Mouse (Mus musculus): Measurements from ENCODE around the gene Pdcd4.

The Pdcd4 gene

GRCm38 (mm10) chr19:53892061-53892460 lies at the start of gene Pdcd4:
Gene Pdcd4, plus strand, starts transcription at chr19:53892231.
- DNase-seq, result no peak

GRCm38 (mm10) chr19:53843972-53844371 lies 48.1 kb upstream of the Pdcd4 start:
- no peak for DNase-seq

- DNase-seq, result no peak
These were observed 43.6 kb upstream of the Pdcd4 start for GRCm38 (mm10) chr19:53848272-53848995.

GRCm38 (mm10) chr19:53850166-53850922 lies 41.7 kb upstream of the Pdcd4 start:
- DNase-seq, result peak; percentile 61

- no peak for DNase-seq
These were observed 40.7 kb upstream of the Pdcd4 start for GRCm38 (mm10) chr19:53851352-53851751.

GRCm38 (mm10) chr19:53851826-53852698 lies 40.0 kb upstream of the Pdcd4 start:
- no peak for DNase-seq

GRCm38 (mm10) chr19:53852699-53853451 lies 39.2 kb upstream of the Pdcd4 start:
- peak; percentile 68 for DNase-seq

- no peak for DNase-seq
These were observed 37.1 kb upstream of the Pdcd4 start for GRCm38 (mm10) chr19:53854978-53855377.

- DNase-seq, result no peak
These were observed 36.2 kb upstream of the Pdcd4 start for GRCm38 (mm10) chr19:53855781-53856180.

- no peak for DNase-seq
These were observed 35.2 kb upstream of the Pdcd4 start for GRCm38 (mm10) chr19:53856794-53857193.

- DNase-seq, result no peak
These were observed 34.1 kb upstream of the Pdcd4 start for GRCm38 (mm10) chr19:53857962-53858361.

GRCm38 (mm10) chr19:53859149-53859548 lies 32.9 kb upstream of the Pdcd4 start:
- no peak for DNase-seq

- no peak for DNase-seq
These were observed 32.4 kb upstream of the Pdcd4 start for GRCm38 (mm10) chr19:53859593-53859992.

- DNase-seq, result no peak
These were observed 30.7 kb upstream of the Pdcd4 start for GRCm38 (mm10) chr19:53861346-53861745.

GRCm38 (mm10) chr19:53862573-53863246 lies 29.3 kb upstream of the Pdcd4 start:
- peak; percentile 58 for DNase-seq

- DNase-seq, result no peak
These were observed 24.8 kb upstream of the Pdcd4 start for GRCm38 (mm10) chr19:53867238-53867637.

GRCm38 (mm10) chr19:53868125-53868524 lies 23.9 kb upstream of the Pdcd4 start:
- peak; percentile 62 for DNase-seq

- no peak for DNase-seq
These were observed 23.2 kb upstream of the Pdcd4 start for GRCm38 (mm10) chr19:53868796-53869195.

- DNase-seq, result no peak
These were observed 22.3 kb upstream of the Pdcd4 start for GRCm38 (mm10) chr19:53869427-53870385.

- DNase-seq, result no peak
These were observed 21.5 kb upstream of the Pdcd4 start for GRCm38 (mm10) chr19:53870568-53870967.

GRCm38 (mm10) chr19:53871502-53871901 lies 20.5 kb upstream of the Pdcd4 start:
- DNase-seq, result no peak

Measured in right cerebral cortex, adult 18-20 months (tissue).